Mouse (Mus musculus): ENCODE results near the gene Pcx.
A peak's percentile ranks its signal among the peaks of the same experiment; 100 is the strongest.

The Pcx gene

GRCm38 (mm10) chr19:4497263-4497973 is 12.9 kb upstream of the Pcx start:
- peak; percentile 94 for DNase-seq

- DNase-seq = no peak
Measured at GRCm38 (mm10) chr19:4498062-4498933, 12.0 kb upstream of the Pcx start, which contains the start of gene 2010003K11Rik. Gene 2010003K11Rik, minus strand, starts transcription at chr19:4498583.

- DNase-seq = no peak
Measured at GRCm38 (mm10) chr19:4502701-4503100, 7.6 kb upstream of the Pcx start.

- peak; percentile 50 for DNase-seq
Measured at GRCm38 (mm10) chr19:4504830-4505229, 5.4 kb upstream of the Pcx start.

- peak; percentile 85 for DNase-seq
Measured at GRCm38 (mm10) chr19:4507746-4508145, 2.5 kb upstream of the Pcx start.

- peak; percentile 86 for DNase-seq
Measured at GRCm38 (mm10) chr19:4511116-4511841, 1.0 kb downstream of the Pcx start.

GRCm38 (mm10) chr19:4513236-4513858 is 3.1 kb downstream of the Pcx start:
- DNase-seq = peak; percentile 79

GRCm38 (mm10) chr19:4515746-4516145 is 5.5 kb downstream of the Pcx start:
- DNase-seq = peak; percentile 85

- DNase-seq = peak; percentile 68
Measured at GRCm38 (mm10) chr19:4516288-4516687, 6.0 kb downstream of the Pcx start.

GRCm38 (mm10) chr19:4517483-4517882 is 7.2 kb downstream of the Pcx start:
- DNase-seq = peak; percentile 80

GRCm38 (mm10) chr19:4521426-4522050 is 11.3 kb downstream of the Pcx start:
- peak; percentile 65 for DNase-seq

- peak; percentile 74 for DNase-seq
Measured at GRCm38 (mm10) chr19:4534646-4535045, 24.4 kb downstream of the Pcx start.

- peak; percentile 12 for DNase-seq
Measured at GRCm38 (mm10) chr19:4535922-4536321, 25.6 kb downstream of the Pcx start.

- DNase-seq = peak; percentile 75
Measured at GRCm38 (mm10) chr19:4536606-4537005, 26.3 kb downstream of the Pcx start.

- DNase-seq = peak; percentile 16
Measured at GRCm38 (mm10) chr19:4540263-4540662, 30.0 kb downstream of the Pcx start.

- DNase-seq = peak; percentile 58
Measured at GRCm38 (mm10) chr19:4540992-4541391, 30.7 kb downstream of the Pcx start.

GRCm38 (mm10) chr19:4542081-4542480 is 31.8 kb downstream of the Pcx start:
- DNase-seq = peak; percentile 37

GRCm38 (mm10) chr19:4545091-4545490 is 34.8 kb downstream of the Pcx start:
- peak; percentile 54 for DNase-seq

- DNase-seq = peak; percentile 66
Measured at GRCm38 (mm10) chr19:4545841-4546240, 35.6 kb downstream of the Pcx start.

- DNase-seq = peak; percentile 52
Measured at GRCm38 (mm10) chr19:4547801-4548200, 37.5 kb downstream of the Pcx start.

- DNase-seq = peak; percentile 61
Measured at GRCm38 (mm10) chr19:4548305-4548883, 38.1 kb downstream of the Pcx start.

GRCm38 (mm10) chr19:4554248-4554647 is 44.0 kb downstream of the Pcx start:
- DNase-seq = peak; percentile 14

Measured in heart, adult 11 months (tissue).